Mouse (Mus musculus): ENCODE measurements at regions not wholly inside any gene's neighbourhood (a gene's known extent, or its start where the extent isn't known, plus 50 kb on each side); places are given as distances from the start of the nearest gene placed in this dataset.
A peak's percentile ranks its signal among the peaks of the same experiment; 100 is the strongest.

- 0 out of 2 replicates have a peak, but pooled peaks have one; percentile 28 for ATAC-seq (ENCODE audit: low FRiP score, low read depth)
- H3K4me3 ChIP-seq: no peak overlapping the region
- no peak overlapping the region for H3K27ac ChIP-seq
- no peaks in the 10 kb centered on the region for H3K36me3 ChIP-seq
- no peak overlapping the region for H3K4me2 ChIP-seq (replicated peaks)
- H3K27me3 ChIP-seq: no peaks in the 10 kb centered on the region
- no peaks in the 10 kb centered on the region for H3K4me1 ChIP-seq
- no peaks in the 10 kb centered on the region for H3K9me3 ChIP-seq
- H3K9ac ChIP-seq: no peak overlapping the region
Observed at GRCm38 (mm10) chr11:17546286-17546685, 288.9 kb downstream of the C1d start.

GRCm38 (mm10) chr11:17549148-17549547, 291.8 kb downstream of the C1d start:
- Histone ChIP-seq H3K27ac (no peak overlapping the region), H3K4me3 (no peak overlapping the region), H3K9me3 (no peaks in the 10 kb centered on the region), H3K36me3 (no peaks in the 10 kb centered on the region), H3K4me1 (no peaks in the 10 kb centered on the region), H3K9ac (no peak overlapping the region), H3K4me2 (replicated peaks) (no peak overlapping the region), H3K27me3 (no peaks in the 10 kb centered on the region)
- 53% methylated on average over 5 of the region's 5 CpGs for WGBS
- no peak for ATAC-seq (ENCODE audit: low FRiP score, low read depth)

GRCm38 (mm10) chr11:17555276-17555675, 297.9 kb downstream of the C1d start:
- WGBS: 30% methylated on average over 3 of the region's 3 CpGs
- no peaks in the 10 kb centered on the region for H3K27me3 ChIP-seq

GRCm38 (mm10) chr11:17591780-17592487, 334.6 kb downstream of the C1d start:
- H3K27ac ChIP-seq: no peak overlapping the region
- H3K9me3 ChIP-seq: no peaks in the 10 kb centered on the region
- no peak overlapping the region for H3K9ac ChIP-seq
- H3K4me3 ChIP-seq: no peak overlapping the region
- no peaks in the 10 kb centered on the region for H3K27me3 ChIP-seq
- 54% methylated on average over 3 of the region's 3 CpGs for WGBS
- ATAC-seq (ENCODE audit: low FRiP score, low read depth): no peak
- no peaks in the 10 kb centered on the region for H3K36me3 ChIP-seq
- H3K4me2 ChIP-seq (replicated peaks): no peak overlapping the region
- no peaks in the 10 kb centered on the region for H3K4me1 ChIP-seq

More at GRCm38 (mm10) chr11:17555276-17555675, 297.9 kb downstream of the C1d start:
- no peaks in the 10 kb centered on the region for H3K9me3 ChIP-seq
- ATAC-seq (ENCODE audit: low FRiP score, low read depth): peak; percentile 59
- no peak overlapping the region for H3K4me3 ChIP-seq
- H3K4me2 ChIP-seq (replicated peaks): no peak overlapping the region
- H3K27ac ChIP-seq: no peak overlapping the region
- H3K4me1 ChIP-seq: peaks cover 6% of the 10 kb centered on the region
- no peak overlapping the region for H3K9ac ChIP-seq
- H3K36me3 ChIP-seq: no peaks in the 10 kb centered on the region

GRCm38 (mm10) chr11:17603726-17604493, 346.5 kb downstream of the C1d start:
- Histone ChIP-seq H3K27me3 (0 out of 2 replicates have a peak, but pooled peaks cover 5% of the 10 kb centered on the region), H3K9ac (no peak overlapping the region), H3K4me2 (replicated peaks) (no peak overlapping the region), H3K36me3 (no peaks in the 10 kb centered on the region), H3K4me3 (no peak overlapping the region), H3K9me3 (no peaks in the 10 kb centered on the region), H3K27ac (peak overlapping the region; percentile 15; the same call in 1 of the 2 replicates), H3K4me1 (peaks cover 23% of the 10 kb centered on the region)
- WGBS: 29% methylated on average over 4 of the region's 6 CpGs
- peak; percentile 61 for ATAC-seq (ENCODE audit: low FRiP score, low read depth)

GRCm38 (mm10) chr11:17620462-17621248, 333.0 kb downstream of the Etaa1 start:
- WGBS: 78% methylated on average over 3 of the region's 3 CpGs

GRCm38 (mm10) chr11:17629541-17630171, 324.0 kb downstream of the Etaa1 start:
- 81% methylated on average over 2 of the region's 2 CpGs for WGBS
- H3K4me2 ChIP-seq (replicated peaks): no peak overlapping the region
- no peaks in the 10 kb centered on the region for H3K27me3 ChIP-seq
- H3K9ac ChIP-seq: no peak overlapping the region
- peaks cover 4% of the 10 kb centered on the region; the same call in 1 of the 2 replicates for H3K4me1 ChIP-seq
- no peaks in the 10 kb centered on the region for H3K9me3 ChIP-seq
- H3K4me3 ChIP-seq: no peak overlapping the region
- no peaks in the 10 kb centered on the region for H3K36me3 ChIP-seq
- peak; percentile 67; the same call in 1 of the 2 replicates for ATAC-seq (ENCODE audit: low FRiP score, low read depth)
- no peak overlapping the region; the same call in 1 of the 2 replicates for H3K27ac ChIP-seq

More at GRCm38 (mm10) chr11:17620462-17621248, 333.0 kb downstream of the Etaa1 start:
- no peak for ATAC-seq (ENCODE audit: low FRiP score, low read depth)
- no peaks in the 10 kb centered on the region for H3K9me3 ChIP-seq
- no peak overlapping the region for H3K9ac ChIP-seq
- H3K27ac ChIP-seq: no peak overlapping the region
- H3K27me3 ChIP-seq: no peaks in the 10 kb centered on the region
- H3K4me3 ChIP-seq: no peak overlapping the region
- H3K4me1 ChIP-seq: no peaks in the 10 kb centered on the region
- H3K4me2 ChIP-seq (replicated peaks): no peak overlapping the region
- H3K36me3 ChIP-seq: no peaks in the 10 kb centered on the region

GRCm38 (mm10) chr11:17630172-17630553, 323.5 kb downstream of the Etaa1 start:
- Histone ChIP-seq H3K4me3 (no peak overlapping the region), H3K36me3 (no peaks in the 10 kb centered on the region), H3K9me3 (no peaks in the 10 kb centered on the region), H3K27ac (no peak overlapping the region), H3K4me2 (replicated peaks) (no peak overlapping the region), H3K4me1 (peaks cover 4% of the 10 kb centered on the region; the same call in 1 of the 2 replicates), H3K27me3 (no peaks in the 10 kb centered on the region), H3K9ac (no peak overlapping the region)
- WGBS: 0% methylated on average over 1 of the region's 1 CpGs
- ATAC-seq (ENCODE audit: low FRiP score, low read depth): no peak

- no peaks in the 10 kb centered on the region for H3K36me3 ChIP-seq
- no peaks in the 10 kb centered on the region for H3K9me3 ChIP-seq
- 6% methylated on average over 3 of the region's 3 CpGs for WGBS
- H3K4me2 ChIP-seq (replicated peaks): no peak overlapping the region
- ATAC-seq (ENCODE audit: low FRiP score, low read depth): no peak
- H3K27me3 ChIP-seq: no peaks in the 10 kb centered on the region
- no peaks in the 10 kb centered on the region for H3K4me1 ChIP-seq
- no peak overlapping the region for H3K4me3 ChIP-seq
- H3K9ac ChIP-seq: no peak overlapping the region
- no peak overlapping the region for H3K27ac ChIP-seq
Observed at GRCm38 (mm10) chr11:17637158-17637557, 316.5 kb downstream of the Etaa1 start.

GRCm38 (mm10) chr11:17639922-17640321, 313.8 kb downstream of the Etaa1 start:
- no peak overlapping the region for H3K27ac ChIP-seq
- ATAC-seq (ENCODE audit: low FRiP score, low read depth): no peak
- no peaks in the 10 kb centered on the region for H3K4me1 ChIP-seq
- H3K9me3 ChIP-seq: no peaks in the 10 kb centered on the region
- WGBS: 67% methylated on average over 7 of the region's 7 CpGs
- H3K36me3 ChIP-seq: no peaks in the 10 kb centered on the region
- no peak overlapping the region for H3K4me2 ChIP-seq (replicated peaks)
- no peak overlapping the region for H3K9ac ChIP-seq
- H3K27me3 ChIP-seq: no peaks in the 10 kb centered on the region; the same call in 1 of the 2 replicates
- no peak overlapping the region for H3K4me3 ChIP-seq

GRCm38 (mm10) chr11:17647441-17647840, 306.2 kb downstream of the Etaa1 start:
- Histone ChIP-seq H3K27me3 (no peaks in the 10 kb centered on the region; the same call in 1 of the 2 replicates), H3K4me2 (replicated peaks) (no peak overlapping the region), H3K4me3 (no peak overlapping the region), H3K36me3 (no peaks in the 10 kb centered on the region), H3K27ac (no peak overlapping the region), H3K9ac (no peak overlapping the region), H3K4me1 (no peaks in the 10 kb centered on the region), H3K9me3 (no peaks in the 10 kb centered on the region)
- no peak for ATAC-seq (ENCODE audit: low FRiP score, low read depth)
